Mouse (Mus musculus) monocyte, adult 2 months (primary cell): ENCODE results near the gene Abcb5.
"Not testable (repeated sequence)": the region's sequence is repeated elsewhere in the genome, so short reads cannot be mapped to it uniquely, and the experiment has no call there.

Source experiments
- DNase-seq, 2 experiments: peaks; one replicate each; pipeline ENCODE4 v3.0.0; 2022; ENCODE audit warnings: low spot score in 2 of 2, low read depth in 1 of 2

Abcb5 gene

GRCm38 (mm10) chr12:118966321-118966720 lies at the start of gene Abcb5:
Abcb5 (minus strand) TSS chr12:118966421.
- DNase-seq, result no peak

DNA sequence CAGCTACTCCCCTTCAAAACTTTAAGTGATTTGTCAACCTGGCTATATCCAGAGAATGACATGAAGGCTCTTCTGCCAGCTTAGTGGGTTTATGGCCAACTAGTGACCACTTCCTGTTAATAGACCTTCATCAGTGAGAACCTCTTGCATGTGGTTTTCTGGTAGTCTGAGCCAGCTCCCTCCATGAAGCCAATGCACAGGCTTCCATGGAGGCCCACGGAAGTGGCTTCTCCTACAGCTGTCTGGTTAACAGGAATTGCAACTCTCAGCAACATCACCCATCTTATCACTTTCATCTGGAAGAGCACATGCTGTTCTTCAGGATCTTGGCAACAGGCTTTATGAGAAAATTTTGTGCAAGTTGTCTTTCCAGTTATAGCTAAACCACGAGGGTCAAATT lies 33.0 kb upstream of the Abcb5 start:
- DNase-seq, result no peak

DNA sequence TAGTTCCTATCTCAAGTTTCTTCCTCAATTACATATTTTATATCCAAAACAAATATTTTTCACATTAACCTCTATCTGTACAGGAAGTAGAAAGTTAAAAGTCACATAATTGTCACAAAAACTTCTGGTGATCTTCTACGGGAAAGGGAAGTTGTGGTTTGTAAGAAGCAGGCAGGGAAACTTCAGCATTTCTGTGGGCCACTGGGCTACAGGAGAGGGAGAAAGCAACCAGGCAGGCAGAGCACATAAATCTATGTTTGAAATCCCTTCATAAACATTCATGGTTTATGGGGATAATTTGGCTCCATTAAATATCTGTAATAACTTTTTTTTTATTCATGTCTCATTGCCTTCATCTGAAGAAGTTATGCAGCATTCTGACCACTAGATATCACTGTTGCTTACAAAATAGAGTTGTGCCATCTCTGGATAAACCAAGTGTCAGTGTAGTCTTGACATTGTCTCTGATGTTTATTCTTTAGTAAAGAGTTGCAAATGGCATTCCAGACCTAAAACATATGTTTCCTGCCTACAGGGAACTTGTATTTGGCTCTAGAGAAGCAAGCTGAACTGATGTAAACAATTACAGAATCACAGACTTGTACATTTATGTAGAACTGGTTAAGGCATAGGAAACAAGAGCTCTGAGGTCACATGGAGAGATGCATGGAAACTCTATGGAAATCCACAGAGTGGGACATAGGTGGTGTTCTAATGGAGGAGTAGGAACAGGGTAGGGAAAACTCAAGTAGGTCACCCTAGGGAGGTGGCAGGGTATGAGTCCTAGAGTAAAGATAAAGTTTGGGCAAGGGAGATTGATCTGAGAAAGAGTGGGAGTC lies 28.3 kb upstream of the Abcb5 start:
- DNase-seq, result no peak

GRCm38 (mm10) chr12:118984852-118985251 lies 18.6 kb upstream of the Abcb5 start:
- no peak for DNase-seq

DNA sequence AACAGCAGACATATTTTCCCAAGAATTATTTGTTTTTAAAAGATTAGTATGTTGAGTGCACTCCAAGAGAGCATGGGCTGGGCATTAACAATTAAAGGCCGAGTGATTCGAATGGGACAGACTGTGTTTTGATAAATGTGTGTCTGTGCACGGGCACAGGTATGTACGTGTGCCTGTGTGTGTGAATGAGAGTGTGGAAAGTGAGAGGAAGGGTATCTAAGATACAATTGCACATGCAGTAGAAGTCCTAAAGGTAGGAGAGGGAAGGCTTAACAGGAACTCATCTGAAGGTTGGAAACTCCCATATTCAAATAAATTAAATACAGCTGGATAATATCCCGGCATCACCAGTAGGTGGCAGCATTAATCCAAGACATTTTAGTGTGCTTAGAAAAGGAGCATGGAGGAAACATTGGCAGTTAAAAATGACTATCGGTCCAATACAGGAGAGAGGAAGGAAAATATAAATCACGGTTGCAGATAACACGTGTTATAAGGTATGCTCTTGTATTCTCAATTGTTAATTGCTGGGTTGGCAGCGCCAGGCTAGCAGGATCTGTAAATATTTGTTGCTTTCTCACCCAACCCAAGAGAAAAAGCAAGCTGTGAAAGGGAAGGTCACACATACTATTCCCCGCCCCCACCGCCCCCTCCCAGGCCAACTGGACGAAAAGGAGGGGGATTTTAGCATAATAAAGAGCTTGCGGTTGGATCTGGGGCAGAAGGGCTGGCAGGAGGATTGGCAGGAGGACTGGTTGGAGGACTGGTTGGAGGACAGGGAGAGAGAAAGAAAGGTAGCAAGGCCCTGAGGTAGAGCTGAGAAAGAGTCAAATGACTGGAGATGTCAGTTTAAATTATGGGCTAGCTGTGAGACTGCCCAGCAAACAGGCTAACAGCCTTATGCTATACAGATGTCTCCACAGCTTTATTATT lies 35.6 kb downstream of the Abcb5 start:
- DNase-seq, result peak; percentile 1 to 21

- no peak for DNase-seq
Measured at GRCm38 (mm10) chr12:118926813-118927281, 39.4 kb downstream of the Abcb5 start.

DNA sequence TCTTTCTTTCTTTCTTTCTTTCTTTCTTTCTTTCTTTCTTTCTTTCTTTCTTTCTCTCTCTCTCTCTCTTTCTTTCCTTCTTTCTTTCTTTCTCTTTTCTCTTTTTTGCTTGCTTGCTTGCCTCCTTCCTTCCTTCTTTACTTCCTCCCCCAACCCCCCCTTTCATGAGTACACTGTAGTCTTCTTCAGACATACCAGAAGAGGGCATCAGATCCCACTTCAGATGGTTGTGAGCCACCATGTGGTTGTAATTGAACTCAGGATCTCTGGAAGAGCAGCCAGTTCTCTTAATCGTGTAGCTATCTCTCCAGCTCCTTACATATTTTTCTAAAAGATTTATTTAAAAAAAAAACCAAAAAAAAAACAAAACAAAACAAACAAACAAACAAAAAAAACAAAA lies 42.3 kb downstream of the Abcb5 start:
- not testable (repeated sequence) for DNase-seq

DNA sequence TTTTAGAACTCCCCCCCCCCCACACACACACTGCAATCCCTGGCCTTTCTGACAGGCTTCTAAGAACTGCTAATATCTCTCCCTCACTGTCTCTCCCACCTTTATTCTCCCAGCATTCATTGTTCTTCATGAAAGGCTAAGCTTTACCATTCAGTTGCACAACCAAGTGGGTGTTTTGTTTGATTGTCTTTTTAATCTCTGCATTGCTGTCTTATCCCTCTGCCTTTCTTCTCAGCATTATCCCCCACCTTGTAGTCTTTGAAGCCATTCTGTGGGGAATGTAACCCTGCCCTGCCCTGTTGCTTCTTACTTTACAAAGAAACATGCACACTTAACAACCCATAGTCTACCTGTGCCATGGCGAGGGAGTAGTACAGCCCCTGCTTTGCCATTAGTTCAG lies 48.5 kb downstream of the Abcb5 start:
- DNase-seq, result no peak

GRCm38 (mm10) chr12:118910360-118910759 lies 55.9 kb downstream of the Abcb5 start:
- DNase-seq, result no peak

GRCm38 (mm10) chr12:118902249-118902648 lies 64.0 kb downstream of the Abcb5 start:
- no peak for DNase-seq

- DNase-seq, result no peak
Measured at GRCm38 (mm10) chr12:118887964-118888363, 78.3 kb downstream of the Abcb5 start.

DNA sequence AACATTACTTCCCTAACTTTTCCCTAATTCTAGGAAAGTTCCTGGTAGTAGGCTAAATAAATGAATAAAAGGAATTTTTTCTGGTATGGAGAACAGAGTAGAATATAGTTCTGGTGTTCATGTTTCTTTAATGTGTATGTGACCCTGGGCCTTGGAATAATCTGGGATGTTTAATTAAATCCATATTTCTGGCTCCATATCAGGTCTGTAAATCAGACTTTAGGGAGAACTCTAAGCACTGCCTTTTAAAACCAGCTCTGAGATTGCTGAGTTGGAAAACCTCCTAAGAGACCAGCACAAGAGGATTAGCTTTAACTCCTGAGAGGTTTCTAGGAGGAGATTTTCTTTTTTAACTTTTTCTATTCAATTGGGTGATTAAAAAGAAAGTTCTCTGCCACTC lies 83.4 kb downstream of the Abcb5 start:
- no peak for DNase-seq

- DNase-seq, result no peak
Measured at GRCm38 (mm10) chr12:118872673-118873072, 93.5 kb downstream of the Abcb5 start.

DNA sequence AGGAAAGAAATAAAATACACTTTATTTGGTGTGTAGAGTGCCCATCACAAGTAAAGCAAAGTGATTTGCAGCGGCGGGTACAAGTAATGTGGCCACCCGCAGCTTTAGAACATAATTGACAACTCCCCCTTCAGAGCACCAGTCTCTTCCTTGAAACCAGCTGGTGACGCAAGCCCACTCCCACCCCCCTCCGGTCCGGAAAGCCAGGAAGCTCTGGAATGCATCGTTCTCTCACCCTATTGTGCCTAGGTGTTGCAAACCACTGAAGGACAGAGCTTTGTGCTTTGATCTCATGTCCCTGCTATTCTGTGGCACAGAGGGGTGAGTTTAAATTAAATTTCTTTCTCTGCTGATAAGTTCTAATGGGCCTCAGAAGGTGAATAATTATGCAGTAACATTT lies 110.1 kb downstream of the Abcb5 start:
- DNase-seq, result no peak

DNA sequence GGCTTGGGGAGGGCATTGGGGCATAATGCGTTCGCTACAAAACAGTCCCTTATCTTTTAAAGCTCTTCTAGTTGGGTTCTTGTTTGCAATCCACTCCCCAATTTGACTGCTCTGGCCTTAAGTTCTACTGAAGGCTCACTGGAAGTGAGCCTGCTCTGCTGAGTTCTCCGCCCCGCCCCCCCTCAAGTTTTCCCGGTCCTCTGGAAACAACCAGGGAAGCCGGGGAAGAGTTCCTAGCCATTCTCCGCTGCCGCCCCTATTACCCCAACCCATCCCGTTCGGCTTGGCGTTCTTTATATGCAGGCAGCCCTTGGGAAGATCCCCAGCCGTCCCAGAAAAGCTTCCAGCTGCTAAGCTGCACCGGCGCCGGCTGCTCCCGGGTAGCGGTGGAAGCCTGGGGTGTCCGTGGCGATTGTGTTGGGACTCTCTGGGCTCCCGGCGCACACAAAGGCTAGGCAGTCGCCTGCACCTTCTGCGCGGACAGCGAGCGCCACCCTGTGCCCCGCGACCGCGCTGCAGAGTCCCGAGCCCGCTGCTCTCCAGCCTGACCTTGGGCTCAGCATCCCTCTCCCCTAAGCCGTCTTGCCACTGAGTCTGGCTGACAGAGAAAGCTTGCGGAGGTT lies 111.3 kb downstream of the Abcb5 start:
- DNase-seq, result no peak

GRCm38 (mm10) chr12:118854401-118854800 lies 111.8 kb downstream of the Abcb5 start:
- DNase-seq, result no peak

GRCm38 (mm10) chr12:118853331-118853730 lies 112.9 kb downstream of the Abcb5 start:
- DNase-seq, result no peak

DNA sequence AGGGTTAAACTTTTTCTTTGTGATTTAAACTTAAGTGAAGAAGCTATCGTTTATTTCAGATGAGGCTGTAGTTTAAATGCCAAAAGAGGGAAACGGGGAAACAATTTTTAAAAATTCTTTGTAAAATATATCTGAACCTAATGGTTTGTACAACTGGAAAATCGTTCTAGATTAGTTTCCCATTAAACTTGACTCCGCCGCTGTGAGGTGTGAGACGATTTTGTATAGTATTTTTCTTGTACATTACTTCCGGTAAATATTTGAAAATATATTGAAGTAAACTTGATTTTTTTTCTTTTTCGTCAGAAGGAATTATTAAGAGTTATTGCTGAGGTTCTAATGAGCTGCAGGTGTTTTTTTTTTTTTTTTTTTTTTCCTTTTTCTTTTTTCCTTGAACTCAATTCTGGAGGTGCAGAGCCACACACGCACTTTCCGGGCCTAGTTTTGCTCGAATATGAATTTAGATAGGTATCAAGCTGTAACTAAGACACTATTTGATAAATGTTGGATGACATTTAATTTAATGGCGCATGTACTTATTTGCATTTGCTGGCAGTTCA lies 115.3 kb downstream of the Abcb5 start:
- no peak for DNase-seq

DNA sequence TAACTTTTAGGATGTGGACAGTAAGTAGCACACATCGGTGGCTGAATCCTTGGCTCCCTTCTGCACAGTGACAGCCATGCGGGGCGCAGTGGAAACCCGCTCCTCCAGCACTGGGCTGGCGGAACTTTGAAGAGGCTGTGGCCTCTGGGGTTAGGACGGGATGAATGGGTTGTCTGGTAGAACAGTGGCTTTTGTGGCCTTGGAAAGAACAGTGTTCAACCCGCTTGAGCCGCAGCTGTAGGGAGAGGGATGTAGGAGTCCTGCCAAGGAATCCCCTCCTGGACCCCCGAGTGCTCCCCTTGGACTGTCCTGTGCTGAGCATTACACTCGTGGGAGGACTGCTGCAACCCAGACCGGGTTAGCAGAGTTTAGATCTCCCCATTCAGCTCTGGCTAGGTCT lies 116.2 kb downstream of the Abcb5 start:
- DNase-seq, result no peak

GRCm38 (mm10) chr12:118849203-118849861 lies 116.9 kb downstream of the Abcb5 start:
- DNase-seq, result no peak
